Mouse (Mus musculus) liver, embryonic 13.5 days (tissue): ENCODE results near the gene Hoxd10. TPM values are rescaled to one million over a fixed set of nuclear protein-coding genes. Genes with fewer than 3 reads are reported as not detected.

ENCODE experiments used
- ATAC-seq: fragments of 200-750 bp; cut with Nextera tagmentation; 2 replicates; pipeline ENCODE4 v1.8.0; 2017; ENCODE audit warnings: low read depth, mild to moderate bottlenecking, moderate number of reproducible peaks, moderate library complexity
- DNase-seq: peaks from one replicate; pipeline ENCODE4 v3.0.0; 2022
- H3K27ac ChIP-seq: fragments of 300-500 bp; sonication (generic); 2 replicates; pipeline ENCODE4 v1.5.1; 2015; ENCODE audit warnings: moderate library complexity, mild to moderate bottlenecking, inconsistent platforms
- H3K27me3 ChIP-seq: fragments of 300-500 bp; sonication (generic); 2 replicates; pipeline ENCODE4 v1.6.1; 2015; ENCODE audit warnings: mild to moderate bottlenecking, inconsistent platforms
- H3K36me3 ChIP-seq: fragments of 300-500 bp; sonication (generic); 2 replicates; pipeline ENCODE4 v1.6.1; 2015; ENCODE audit warnings: mild to moderate bottlenecking, inconsistent platforms
- H3K4me1 ChIP-seq: fragments of 300-500 bp; sonication (generic); replicated peaks from 2 replicates; pipeline ENCODE4 v1.6.1; 2015; ENCODE audit warnings: inconsistent platforms
- H3K4me2 ChIP-seq: fragments of 300-500 bp; sonication (generic); 2 replicates; pipeline ENCODE4 v1.6.1; 2015; ENCODE audit warnings: inconsistent platforms, mild to moderate bottlenecking, moderate library complexity
- H3K4me3 ChIP-seq: fragments of 300-500 bp; sonication (generic); replicated peaks from 2 replicates; pipeline ENCODE4 v1.5.1; 2015; ENCODE audit warnings: mild to moderate bottlenecking, inconsistent platforms
- H3K9ac ChIP-seq: fragments of 300-500 bp; sonication (generic); 2 replicates; pipeline ENCODE4 v1.6.1; 2015; ENCODE audit warnings: mild to moderate bottlenecking, inconsistent platforms
- H3K9me3 ChIP-seq: fragments of 300-500 bp; sonication (generic); replicated peaks from 2 replicates; pipeline ENCODE4 v1.6.1; 2016; ENCODE audit warnings: inconsistent platforms
- WGBS: fragments of 180-500 bp; shearing (Covaris S2); methylation state at CpG from one replicate; pipeline ENCODE4 v1.1.7; 2015; ENCODE audit not compliant: insufficient replicate concordance; 5-methylcytosine and 5-hydroxymethylcytosine counted together
- polyA plus RNA-seq: library from polyadenylated mRNA; unstranded; fragments of >200 nt; fragmentation: Nextera tagmentation; extraction: Ambion mirVana; gene quantifications from 2 replicates; pipeline ENCODE4 v1.2.1, GENCODE M21; 2015

Hoxd10 gene
- polyA plus RNA-seq, 1 experiment from 2014 or later, result not detected

- no peak for ATAC-seq
- WGBS, result under 1% methylated on average over 49 of the region's 51 CpGs
These were observed 23.8 kb upstream of the Hoxd10 start, which contains the start of gene Hoxd13 for GRCm38 (mm10) chr2:74667842-74668357. Gene Hoxd13 (plus strand): TSS chr2:74668310.

GRCm38 (mm10) chr2:74668370-74669229 lies 23.1 kb upstream of the Hoxd10 start:
- Histone ChIP-seq H3K4me3 (peak overlapping the region; percentile 44), H3K36me3 (no peaks in the 10 kb centered on the region), H3K4me2 (peak overlapping the region; percentile 52), H3K9ac (no peak overlapping the region), H3K27ac (no peak overlapping the region), H3K4me1 (peaks cover 7% of the 10 kb centered on the region; the same call in 1 of the 2 replicates), H3K27me3 (peaks cover 99% of the 10 kb centered on the region), H3K9me3 (no peaks in the 10 kb centered on the region)
- no peak for ATAC-seq
- WGBS, result 1% methylated on average over 69 of the region's 74 CpGs
- DNase-seq, result no peak

More at GRCm38 (mm10) chr2:74667842-74668357, 23.8 kb upstream of the Hoxd10 start, which contains the start of gene Hoxd13:
- Histone ChIP-seq H3K9ac (no peak within 1 kb of the TSS), H3K9me3 (no peaks in the 10 kb centered on the region), H3K4me3 (peak within 1 kb of the TSS; percentile 44), H3K4me1 (peaks cover 7% of the 10 kb centered on the region; the same call in 1 of the 2 replicates), H3K36me3 (no peaks in the 10 kb centered on the region), H3K4me2 (peak within 1 kb of the TSS; percentile 52), H3K27me3 (peaks cover 99% of the 10 kb centered on the region), H3K27ac (no peak within 1 kb of the TSS)
- no peak for DNase-seq

GRCm38 (mm10) chr2:74669230-74669578 lies 22.5 kb upstream of the Hoxd10 start:
- Histone ChIP-seq H3K4me1 (peaks cover 7% of the 10 kb centered on the region; the same call in 1 of the 2 replicates), H3K27me3 (peaks cover 99% of the 10 kb centered on the region), H3K9me3 (no peaks in the 10 kb centered on the region), H3K4me3 (no peak overlapping the region), H3K27ac (no peak overlapping the region), H3K4me2 (no peak overlapping the region), H3K9ac (no peak overlapping the region), H3K36me3 (no peaks in the 10 kb centered on the region)
- WGBS, result 1% methylated on average over 3 of the region's 3 CpGs
- ATAC-seq (no peak), DNase-seq (no peak)

GRCm38 (mm10) chr2:74669650-74670235 lies 22.0 kb upstream of the Hoxd10 start:
- no peak overlapping the region for H3K4me2 ChIP-seq
- H3K27ac ChIP-seq, result no peak overlapping the region
- H3K9ac ChIP-seq, result no peak overlapping the region
- H3K36me3 ChIP-seq, result no peaks in the 10 kb centered on the region
- peaks cover 99% of the 10 kb centered on the region for H3K27me3 ChIP-seq
- no peak overlapping the region for H3K4me3 ChIP-seq
- peaks cover 7% of the 10 kb centered on the region; the same call in 1 of the 2 replicates for H3K4me1 ChIP-seq
- no peaks in the 10 kb centered on the region for H3K9me3 ChIP-seq
- 3% methylated on average over 14 of the region's 14 CpGs for WGBS
- ATAC-seq (no peak), DNase-seq (no peak)

GRCm38 (mm10) chr2:74670632-74671188 lies 21.0 kb upstream of the Hoxd10 start:
- Histone ChIP-seq H3K36me3 (no peaks in the 10 kb centered on the region), H3K4me1 (peaks cover 7% of the 10 kb centered on the region; the same call in 1 of the 2 replicates), H3K4me3 (no peak overlapping the region), H3K4me2 (no peak overlapping the region), H3K9me3 (no peaks in the 10 kb centered on the region), H3K27me3 (peaks cover 100% of the 10 kb centered on the region), H3K27ac (no peak overlapping the region), H3K9ac (no peak overlapping the region)
- 1% methylated on average over 3 of the region's 3 CpGs for WGBS
- no peak for ATAC-seq
- DNase-seq, result no peak

GRCm38 (mm10) chr2:74671847-74672246 lies 19.9 kb upstream of the Hoxd10 start:
- 4% methylated on average over 5 of the region's 5 CpGs for WGBS
- Histone ChIP-seq H3K4me1 (peaks cover 7% of the 10 kb centered on the region; the same call in 1 of the 2 replicates), H3K36me3 (no peaks in the 10 kb centered on the region), H3K9me3 (no peaks in the 10 kb centered on the region), H3K4me2 (0 out of 2 replicates have a peak overlapping the region, but pooled peaks have one; percentile 8), H3K27ac (no peak overlapping the region), H3K4me3 (no peak overlapping the region), H3K9ac (no peak overlapping the region), H3K27me3 (peaks cover 100% of the 10 kb centered on the region)
- ATAC-seq, result no peak
- DNase-seq, result no peak

- Histone ChIP-seq H3K27me3 (peaks cover 100% of the 10 kb centered on the region), H3K36me3 (no peaks in the 10 kb centered on the region), H3K4me2 (peak overlapping the region; percentile 55), H3K9me3 (no peaks in the 10 kb centered on the region), H3K4me3 (peak overlapping the region; percentile 37), H3K27ac (no peak overlapping the region), H3K4me1 (peaks cover 6% of the 10 kb centered on the region; the same call in 1 of the 2 replicates), H3K9ac (no peak overlapping the region)
- ATAC-seq (no peak), DNase-seq (no peak)
- 1% methylated on average over 40 of the region's 40 CpGs for WGBS
These were observed 19.0 kb upstream of the Hoxd10 start for GRCm38 (mm10) chr2:74672481-74673362.

- no peak for DNase-seq
- H3K27me3 ChIP-seq, result peaks cover 100% of the 10 kb centered on the region
- H3K36me3 ChIP-seq, result no peaks in the 10 kb centered on the region
- H3K4me3 ChIP-seq, result no peak overlapping the region
- no peak for ATAC-seq
- no peak overlapping the region for H3K27ac ChIP-seq
- no peaks in the 10 kb centered on the region; the same call in 1 of the 2 replicates for H3K4me1 ChIP-seq
- no peak overlapping the region for H3K9ac ChIP-seq
- WGBS, result 2% methylated on average over 24 of the region's 24 CpGs
- H3K9me3 ChIP-seq, result no peaks in the 10 kb centered on the region
- H3K4me2 ChIP-seq, result no peak overlapping the region
These were observed 17.8 kb upstream of the Hoxd10 start for GRCm38 (mm10) chr2:74673835-74674425.

GRCm38 (mm10) chr2:74674881-74675665 lies 16.7 kb upstream of the Hoxd10 start, which contains the start of gene Hoxd12:
Gene Hoxd12 (plus strand): TSS chr2:74675013.
- Histone ChIP-seq H3K4me3 (no peak within 1 kb of the TSS), H3K4me2 (no peak within 1 kb of the TSS), H3K9ac (no peak within 1 kb of the TSS), H3K36me3 (no peaks in the 10 kb centered on the region), H3K9me3 (no peaks in the 10 kb centered on the region), H3K27ac (no peak within 1 kb of the TSS), H3K4me1 (peaks cover 3% of the 10 kb centered on the region; the same call in 1 of the 2 replicates), H3K27me3 (peaks cover 100% of the 10 kb centered on the region)
- DNase-seq, result no peak
- WGBS, result 5% methylated on average over 47 of the region's 47 CpGs
- ATAC-seq, result no peak
